Mouse (Mus musculus): ENCODE measurements at regions not wholly inside any gene's neighbourhood (a gene's known extent, or its start where the extent isn't known, plus 50 kb on each side); places are given as distances from the start of the nearest gene placed in this dataset.

DNA sequence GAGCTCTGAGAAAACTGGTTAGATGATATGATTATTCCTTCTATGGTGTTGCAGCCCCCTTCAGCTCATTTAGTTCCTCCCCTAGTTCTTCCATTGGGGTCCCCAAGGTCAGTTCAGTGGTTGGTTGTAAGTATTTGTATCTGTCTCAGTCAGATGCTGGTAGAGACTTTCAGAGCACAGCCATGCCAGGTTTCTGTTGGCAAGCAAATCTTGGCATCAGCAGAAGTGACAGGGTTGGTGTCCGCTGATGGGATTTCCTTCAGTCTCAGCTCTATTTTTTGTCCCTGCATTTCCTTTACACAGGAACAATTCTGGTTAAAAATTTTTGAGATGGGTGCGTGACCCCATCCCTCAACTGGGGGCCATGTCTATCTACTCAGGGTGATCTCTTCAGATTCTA is 55.3 kb upstream of the Spaca1 start:
- DNase-seq (ENCODE audit: low spot score), result no peak

GRCm38 (mm10) chr4:34114323-34114722 is 64.3 kb upstream of the Spaca1 start:
- DNase-seq (ENCODE audit: low spot score), result no peak

GRCm38 (mm10) chr4:34117086-34117485 is 67.1 kb upstream of the Spaca1 start:
- no peak for DNase-seq (ENCODE audit: low spot score)

GRCm38 (mm10) chr4:34122959-34123520 is 73.0 kb upstream of the Spaca1 start:
- no peak for DNase-seq (ENCODE audit: low spot score)

DNA sequence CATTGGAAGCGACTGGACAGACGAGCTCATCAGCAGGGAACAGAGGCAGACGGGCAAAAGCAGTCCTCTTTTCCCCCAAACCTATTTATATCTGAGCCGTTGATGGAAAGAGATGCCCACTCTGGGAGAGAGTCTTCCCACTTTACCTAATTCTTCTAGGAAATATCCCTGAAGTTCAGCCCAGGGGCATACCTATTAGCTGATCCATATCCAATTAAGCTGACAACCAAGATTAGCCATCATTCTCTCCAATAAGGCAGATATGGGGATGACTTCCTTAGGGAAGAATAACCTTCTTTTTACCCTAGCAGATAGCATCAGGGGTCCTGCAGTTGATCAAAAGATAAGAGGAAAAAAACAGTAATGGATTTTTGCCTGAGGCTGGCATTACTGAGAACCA is 78.2 kb upstream of the Spaca1 start:
- DNase-seq (ENCODE audit: low spot score), result no peak

- no peak for DNase-seq (ENCODE audit: low spot score)
These were observed 96.3 kb upstream of the Spaca1 start for GRCm38 (mm10) chr4:34146133-34146867.

- no peak for DNase-seq (ENCODE audit: low spot score)
These were observed 99.2 kb upstream of the Spaca1 start for GRCm38 (mm10) chr4:34148956-34149739.

DNA sequence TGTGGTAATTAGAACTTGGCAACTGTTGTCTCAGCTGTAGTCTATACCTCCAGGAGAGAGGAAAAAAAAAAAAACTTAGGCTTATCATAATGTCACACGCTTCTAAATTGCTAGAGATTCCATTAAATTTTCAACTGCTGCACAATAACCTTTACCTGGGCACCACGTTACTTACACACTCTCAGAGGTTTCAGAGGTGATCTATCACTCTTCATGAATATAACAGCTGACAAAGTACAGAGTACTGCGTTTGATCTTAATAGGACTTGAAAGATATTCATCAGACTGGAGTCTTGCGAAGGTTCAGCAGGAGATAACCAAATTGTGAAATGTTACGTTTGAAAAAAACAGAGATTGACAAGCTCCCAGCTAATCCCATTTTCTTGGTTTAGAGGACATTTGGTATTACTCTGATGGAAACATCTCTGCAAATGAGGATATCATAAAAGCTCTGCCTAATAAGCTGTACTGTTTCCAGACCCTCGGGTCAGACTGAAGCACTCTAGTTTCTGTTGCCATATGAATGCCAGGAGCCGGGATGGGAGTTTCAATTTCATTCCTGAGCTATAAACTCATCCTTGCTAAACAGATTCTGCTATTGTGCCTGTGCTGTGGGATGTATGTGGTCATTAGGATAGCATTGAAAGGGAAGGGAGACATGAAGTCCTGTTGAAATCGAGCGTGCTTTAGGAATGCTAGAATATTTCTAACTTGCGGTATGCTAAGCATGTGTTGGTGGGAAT is 101.8 kb upstream of the Spaca1 start:
- DNase-seq (ENCODE audit: low spot score), result no peak

DNA sequence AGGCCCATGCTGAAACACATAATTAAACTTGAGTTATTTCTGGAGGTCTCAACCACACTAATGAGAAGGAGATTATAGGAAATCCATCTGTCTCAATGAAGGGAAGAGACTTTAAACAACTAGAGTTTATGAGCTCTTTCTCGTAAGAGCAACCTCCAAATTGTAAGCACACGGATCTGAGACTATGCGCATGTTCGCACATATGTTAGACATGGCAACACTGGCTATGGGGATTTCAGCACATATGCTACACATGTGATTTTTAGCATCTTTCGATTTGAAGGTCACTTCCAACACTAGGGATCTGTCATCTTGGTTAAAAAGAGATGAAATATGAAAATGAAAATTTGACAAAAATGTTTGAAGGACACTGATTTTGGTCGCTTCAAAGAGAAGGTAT is 105.5 kb upstream of the Spaca1 start:
- no peak for DNase-seq (ENCODE audit: low spot score)

DNA sequence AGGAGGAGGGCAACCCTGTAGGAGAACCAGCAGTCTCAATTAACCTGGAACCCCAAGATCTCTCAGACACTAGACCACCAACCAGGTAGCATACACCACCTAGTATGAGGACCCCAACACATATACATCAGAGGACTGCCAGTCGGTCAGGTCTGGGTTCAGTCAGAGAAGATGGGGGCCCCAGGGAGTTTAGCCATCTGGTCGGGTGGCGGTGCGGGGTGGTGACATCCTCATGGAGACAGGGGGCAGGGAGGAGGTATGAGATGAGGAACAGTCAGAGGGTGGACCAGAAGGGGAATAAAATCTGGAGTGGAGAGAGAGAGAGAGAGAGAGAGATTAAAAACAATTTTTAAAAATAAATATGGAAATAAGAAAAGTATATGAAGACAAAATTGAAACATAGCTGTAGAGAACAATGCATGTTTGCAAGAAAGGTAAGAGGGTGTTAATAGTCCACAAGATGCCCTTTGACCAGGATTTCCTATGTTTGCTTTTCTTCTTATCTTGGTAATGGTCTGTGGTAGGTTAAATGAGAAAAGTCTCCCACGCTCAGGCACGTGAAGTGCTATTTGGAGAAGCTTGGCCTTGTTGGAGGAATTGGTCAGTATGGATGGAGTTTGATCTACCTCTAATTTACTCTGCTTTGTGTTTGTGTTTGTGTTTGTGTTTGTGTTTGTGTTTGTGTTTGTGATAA is 108.0 kb upstream of the Spaca1 start:
- DNase-seq (ENCODE audit: low spot score), result no peak

- no peak for DNase-seq (ENCODE audit: low spot score)
These were observed 121.4 kb upstream of the Spaca1 start for GRCm38 (mm10) chr4:34171265-34171862.

- no peak for DNase-seq (ENCODE audit: low spot score)
These were observed 122.0 kb upstream of the Spaca1 start for GRCm38 (mm10) chr4:34172000-34172399.

DNA sequence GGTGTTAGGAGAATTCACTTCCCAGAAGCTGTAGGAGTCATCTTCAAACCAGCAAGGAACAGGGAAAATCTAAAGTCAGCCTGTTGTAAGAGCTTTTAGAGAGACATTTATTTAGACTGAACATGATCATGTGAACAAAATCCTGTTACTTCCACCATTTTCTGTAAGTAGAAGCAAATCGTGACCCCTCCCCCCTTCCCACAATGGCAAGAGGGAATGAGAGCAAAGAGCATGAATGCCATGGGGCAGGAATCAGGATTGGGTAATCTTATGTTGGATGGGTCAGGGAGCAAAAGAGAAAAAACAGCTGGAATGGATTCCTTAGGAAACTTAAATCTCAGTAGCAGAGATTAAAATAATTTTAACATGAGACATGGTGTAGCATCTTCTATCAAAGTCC is 127.4 kb upstream of the Spaca1 start:
- no peak for DNase-seq (ENCODE audit: low spot score)

GRCm38 (mm10) chr4:34186522-34186921 is 136.5 kb upstream of the Spaca1 start:
- no peak for DNase-seq (ENCODE audit: low spot score)

DNA sequence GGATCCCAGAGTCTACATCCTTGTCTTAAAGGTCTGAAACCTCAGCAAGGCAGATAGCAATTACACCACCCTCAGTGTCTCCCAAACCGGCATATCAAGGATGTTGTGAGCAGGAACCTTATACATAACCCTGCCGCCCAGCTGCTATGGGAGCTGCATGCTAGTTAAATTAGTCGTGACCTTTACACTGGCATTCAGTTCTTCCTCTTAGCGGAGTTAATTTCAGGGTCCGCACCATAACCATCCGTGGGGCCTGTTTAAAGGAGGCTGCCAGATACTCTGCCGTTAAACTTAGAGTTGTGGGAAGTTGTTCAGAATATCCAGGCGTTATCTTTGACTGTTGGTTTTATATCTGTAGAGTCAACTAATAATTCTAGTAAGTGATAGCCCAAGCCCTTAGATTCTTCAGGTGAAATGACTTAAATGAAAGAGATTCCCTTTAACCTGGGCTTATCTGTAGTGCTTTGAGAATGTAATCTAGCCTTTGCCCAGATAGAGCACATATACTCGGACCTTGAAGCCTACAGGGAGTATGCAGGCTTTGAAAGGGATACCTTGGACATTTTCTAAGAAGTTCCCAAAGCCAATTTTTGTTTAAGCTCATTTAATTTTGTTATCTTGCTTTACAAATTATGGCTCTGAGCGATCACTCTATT is 153.3 kb upstream of the Spaca1 start:
- no peak for DNase-seq (ENCODE audit: low spot score)

DNA sequence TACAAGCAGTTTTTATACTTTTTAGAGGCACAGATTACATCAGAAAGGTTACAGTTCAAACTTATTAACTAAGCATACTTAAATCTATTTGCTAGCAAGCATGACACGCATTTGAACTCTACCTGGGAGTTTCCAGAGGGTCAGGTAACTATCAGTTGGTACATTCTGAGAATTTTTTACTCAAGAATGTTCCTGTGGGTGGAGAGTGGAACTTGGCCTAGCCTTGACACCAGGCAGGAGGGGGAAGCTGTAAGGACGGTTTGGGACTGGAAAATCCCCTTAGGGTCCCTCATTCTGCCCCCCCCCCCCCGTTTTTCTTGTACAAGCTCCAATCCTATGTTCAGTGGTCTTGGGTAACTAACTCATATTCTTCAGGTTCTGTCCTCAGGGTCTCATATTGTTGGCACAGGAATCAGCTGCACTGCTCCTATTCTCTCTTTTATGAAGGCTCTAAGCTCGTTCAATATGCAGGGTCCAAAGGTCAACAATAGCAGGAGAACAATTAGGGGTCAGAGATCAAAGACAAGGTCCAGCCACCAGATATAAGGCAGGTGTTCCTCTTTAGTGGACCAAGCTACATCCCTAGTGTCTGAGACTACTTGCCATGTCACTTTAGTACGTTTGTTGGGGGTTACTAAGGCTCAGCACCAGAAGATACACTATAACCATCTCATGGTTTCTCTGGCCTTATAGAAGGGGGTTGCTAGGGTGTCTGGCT is 159.3 kb upstream of the Spaca1 start:
- no peak for DNase-seq (ENCODE audit: low spot score)

DNA sequence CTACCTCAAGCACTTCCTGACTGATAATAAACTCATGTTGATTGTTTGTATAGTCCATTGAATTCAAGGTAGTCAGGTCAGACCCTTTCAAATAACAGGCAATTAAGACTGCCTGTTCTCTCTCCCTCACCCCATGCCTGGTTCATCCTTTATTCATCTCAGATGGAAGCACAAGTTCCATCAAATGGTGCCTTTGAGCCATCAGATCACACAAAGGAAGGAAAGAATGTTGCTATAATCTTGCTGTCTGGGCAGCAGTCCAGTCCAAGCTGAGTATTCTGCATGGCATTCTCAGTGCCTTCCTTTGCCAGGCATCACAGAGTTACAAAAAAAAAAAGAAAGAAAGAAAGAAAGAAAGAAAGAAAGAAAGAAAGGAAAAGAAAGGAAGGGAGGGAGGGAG is 163.7 kb upstream of the Spaca1 start:
- DNase-seq (ENCODE audit: low spot score), result no peak

DNA sequence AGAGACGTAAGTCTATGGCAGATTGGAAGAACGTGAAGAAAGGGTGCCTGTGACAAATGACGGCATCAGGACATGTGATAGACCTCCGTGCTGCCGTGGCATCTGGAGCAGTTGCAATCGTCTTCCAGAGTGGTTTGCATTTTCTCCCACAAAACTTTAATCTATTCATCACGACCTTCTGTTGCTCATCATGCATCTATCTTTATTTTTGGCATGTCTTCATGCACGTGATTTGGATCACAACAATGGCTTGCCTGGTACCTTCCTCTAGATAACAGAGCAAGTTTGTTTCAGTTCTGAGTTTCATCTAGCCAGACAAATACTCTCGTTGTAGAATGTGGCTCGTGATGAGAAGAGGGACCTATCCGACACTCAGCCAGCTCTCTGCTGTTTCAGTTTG is 164.4 kb upstream of the Spaca1 start:
- DNase-seq (ENCODE audit: low spot score), result no peak

DNA sequence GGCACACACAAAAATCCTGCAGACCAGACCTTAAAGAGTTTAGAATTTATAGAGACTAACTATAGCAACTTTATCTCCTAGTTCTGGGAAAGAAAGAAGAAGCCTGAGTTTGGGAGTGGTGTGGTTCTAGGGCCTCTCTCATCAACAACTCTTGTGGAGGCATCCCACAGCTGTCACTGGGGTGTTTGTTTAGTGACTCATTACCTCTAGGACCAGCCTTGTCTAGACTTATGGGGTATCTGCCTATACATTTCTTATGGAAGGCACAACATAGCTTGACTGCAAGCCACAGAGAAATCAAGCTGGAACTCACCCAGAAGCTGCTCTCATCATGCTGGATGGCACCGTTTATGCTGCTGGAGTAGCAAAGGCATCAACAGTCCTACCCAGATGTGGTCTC is 171.9 kb upstream of the Spaca1 start:
- no peak for DNase-seq (ENCODE audit: low spot score)

DNA sequence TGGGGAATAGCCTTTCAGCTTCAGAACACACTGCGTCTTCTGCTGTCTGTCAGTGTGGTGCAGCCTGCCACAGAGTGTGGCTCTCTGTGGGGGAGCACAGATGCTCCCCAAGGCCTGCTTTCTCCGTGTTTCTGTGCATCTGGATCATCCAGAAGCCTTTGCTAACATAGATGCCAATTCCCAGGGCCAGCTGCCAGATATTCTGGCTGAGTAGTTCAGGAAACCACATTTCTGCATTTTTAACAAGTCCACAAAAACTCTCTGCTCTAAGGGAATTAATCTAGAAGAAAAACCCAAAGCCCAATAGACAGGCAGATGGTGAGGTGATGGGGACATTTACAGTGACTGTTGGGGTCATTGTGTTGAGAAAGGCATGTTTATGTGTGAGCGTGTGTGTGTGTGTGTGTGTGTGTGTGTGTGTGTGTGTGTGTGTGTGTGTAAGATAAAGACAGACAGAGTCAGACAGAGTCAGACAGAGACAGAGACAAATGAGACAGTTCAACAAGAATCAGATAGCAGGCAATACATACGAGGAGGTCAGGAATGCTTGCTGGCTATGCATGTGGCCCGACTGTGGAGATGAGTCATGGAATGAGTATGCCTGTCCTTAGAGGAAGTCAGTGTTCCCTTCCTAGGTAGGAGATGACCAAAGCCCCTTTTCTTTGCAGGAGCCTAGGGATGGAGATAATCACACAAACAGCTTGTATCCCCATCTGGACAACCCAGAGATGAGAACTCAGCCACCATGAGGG is 176.3 kb upstream of the Spaca1 start:
- no peak for DNase-seq (ENCODE audit: low spot score)
